Mouse (Mus musculus) ES-E14 (cell line): Measurements from ENCODE around the gene Gphb5.

Experiments used
- MAFK ChIP-seq: IDR thresholded peaks from 2 replicates; pipeline ENCODE4 v1.6.1; 2014; ENCODE audit warnings: mild to moderate bottlenecking, low read depth, low read length, inconsistent platforms; ENCODE audit not compliant: insufficient read depth
- ZC3H11A ChIP-seq: IDR thresholded peaks from 2 replicates; pipeline ENCODE4 v1.6.1; 2012; ENCODE audit warnings: low read depth, mild to moderate bottlenecking, inconsistent platforms, low read length, borderline replicate concordance
- ZNF384 ChIP-seq: IDR thresholded peaks from 2 replicates; pipeline ENCODE4 v1.6.1; 2012; ENCODE audit warnings: low read depth, low read length, inconsistent platforms

GRCm38 (mm10) chr12:75387156-75387555 is 29.4 kb downstream of the Gphb5 start:
- no peak for TF ChIP-seq MAFK
- no peak for TF ChIP-seq ZC3H11A
- TF ChIP-seq ZNF384: no peak
